Mouse (Mus musculus) kidney, adult 2 months (tissue): ENCODE data around the gene Nras.

ENCODE experiments used
- CTCF ChIP-seq: fragments of 200-500 bp; conservative IDR thresholded peaks from 2 replicates; pipeline ENCODE4 v1.5.1; 2011; ENCODE audit warnings: low read depth, mild to moderate bottlenecking, control low read depth, low read length, moderate library complexity, mixed read lengths; ENCODE audit not compliant: insufficient read depth, insufficient read length
- POLR2A ChIP-seq: fragments of 200-500 bp; IDR thresholded peaks from one replicate; pipeline ENCODE4 v1.6.1; 2011; ENCODE audit warnings: low read depth, low read length, control low read depth

GRCm38 (mm10) chr3:103107565-103108240 lies 49.6 kb downstream of the Nras start:
- TF ChIP-seq POLR2A (no peak), CTCF (no peak)
